Comparison of ENCODE assay signal across 9 mouse cellular contexts in genomic region chr9:74862783-74863654, GRCm38 (mm10). TPM values are rescaled to one million over a fixed set of nuclear protein-coding genes. Genes with fewer than 3 reads are reported as not detected.
DNase-seq lines count a peak whose midpoint lies in the region; ATAC-seq and TF ChIP-seq lines count a peak whose summit lies in the region.
"Had no signal": no experiment of that assay in that cellular context is flagged by ENCODE, and none has a peak within 500 bp of the region (broad histone marks: within the 10 kb centered on the region; RNA-seq: fewer than 3 reads in every experiment).

No protein-coding gene starts in this region.

- TF ChIP-seq POLR2A in brain, embryonic 14.5 days (IDR thresholded peaks at IDR 0.05; ENCODE audit: borderline replicate concordance, extremely low read depth, insufficient read depth, insufficient read length, poor library complexity, severe bottlenecking) = no peak

- no peak for DNase-seq in heart, adult 9 months (ENCODE audit: low spot score in 2 of 2)
- DNase-seq in brain, embryonic 14.5 days (ENCODE audit: low read depth) = peak; percentile 34
- no peak for DNase-seq in right cerebral cortex, postnatal 4 days
- no peak for DNase-seq in thymus, postnatal 0 days (ENCODE audit: low spot score)
- DNase-seq in natural killer cell, adult 2 months (ENCODE audit: low spot score in 2 of 2) = no peak
- DNase-seq: gastrocnemius, postnatal 25 days had no signal

- peak overlapping the region; percentile 98 for H3K4me2 ChIP-seq in heart, embryonic 14.5 days (ENCODE audit: low read length)
- H3K4me2 ChIP-seq in hindbrain, embryonic 15.5 days = peak overlapping the region; percentile 87
- H3K4me2 ChIP-seq in midbrain, embryonic 13.5 days (replicated peaks) = peak overlapping the region; percentile 89

- no peak for ATAC-seq in heart, embryonic 14.5 days (ENCODE audit: insufficient number of reproducible peaks, insufficient read depth, low FRiP score, low read depth)
- ATAC-seq in hindbrain, embryonic 15.5 days (ENCODE audit: low FRiP score, low read depth) = no peak
- peak; percentile 18; the same call in 1 of the 2 replicates for ATAC-seq in midbrain, embryonic 13.5 days

- H3K4me3 ChIP-seq in heart, embryonic 14.5 days (ENCODE audit: control insufficient read depth in 1 of 2, insufficient read depth in 1 of 2, low read depth in 1 of 2, low read length in 2 of 2) = peak overlapping the region in 1 of 2 experiments; percentile 50; a peak in 3 of 4 replicates
- peak overlapping the region; percentile 38 for H3K4me3 ChIP-seq in hindbrain, embryonic 15.5 days
- peak overlapping the region; percentile 62 for H3K4me3 ChIP-seq in midbrain, embryonic 13.5 days (replicated peaks)

- peaks cover 100% of the 10 kb centered on the region for H3K27me3 ChIP-seq in heart, embryonic 14.5 days (ENCODE audit: control insufficient read depth, insufficient read depth, low read length)
- H3K27me3 ChIP-seq in hindbrain, embryonic 15.5 days = peaks cover 80% of the 10 kb centered on the region
- peaks cover 95% of the 10 kb centered on the region for H3K27me3 ChIP-seq in midbrain, embryonic 13.5 days

- no peak for TF ChIP-seq CTCF in brain, embryonic 14.5 days (IDR thresholded peaks at IDR 0.05; ENCODE audit: borderline replicate concordance, extremely low read depth, insufficient read depth, insufficient read length)

- H3K4me1 ChIP-seq in heart, embryonic 14.5 days (ENCODE audit: control insufficient read depth in 2 of 2, insufficient read depth in 2 of 2, low read length in 2 of 2) = peaks cover 7 to 24% of the 10 kb centered on the region in 2 experiments; a peak in 3 of 4 replicates
- peaks cover 50% of the 10 kb centered on the region for H3K4me1 ChIP-seq in hindbrain, embryonic 15.5 days (replicated peaks)
- H3K4me1 ChIP-seq in midbrain, embryonic 13.5 days (replicated peaks) = peaks cover 63% of the 10 kb centered on the region

- no peak overlapping the region for H3K27ac ChIP-seq in heart, embryonic 14.5 days (replicated peaks in 1 of 2; ENCODE audit: control insufficient read depth in 1 of 2, insufficient read depth in 1 of 2, low read depth in 2 of 2, low read length in 2 of 2)
- H3K27ac ChIP-seq in hindbrain, embryonic 15.5 days (replicated peaks) = peak overlapping the region; percentile 39
- H3K27ac ChIP-seq in midbrain, embryonic 13.5 days = peak overlapping the region; percentile 90

- no peak overlapping the region for H3K9ac ChIP-seq in heart, embryonic 14.5 days (ENCODE audit: low read length)
- H3K9ac ChIP-seq in hindbrain, embryonic 15.5 days = peak overlapping the region; percentile 52
- H3K9ac ChIP-seq in midbrain, embryonic 13.5 days (replicated peaks) = peak overlapping the region; percentile 84

- WGBS in heart, embryonic 14.5 days = 2% methylated on average over 56 of the region's 56 CpGs
- 1% methylated on average over 56 of the region's 56 CpGs for WGBS in hindbrain, embryonic 15.5 days
- WGBS in midbrain, embryonic 13.5 days = under 1% methylated on average over 56 of the region's 56 CpGs

- no peaks in the 10 kb centered on the region for H3K36me3 ChIP-seq in heart, embryonic 14.5 days (ENCODE audit: control insufficient read depth, insufficient read depth, low read length)
- no peaks in the 10 kb centered on the region for H3K36me3 ChIP-seq in hindbrain, embryonic 15.5 days
- no peaks in the 10 kb centered on the region for H3K36me3 ChIP-seq in midbrain, embryonic 13.5 days

- no peaks in the 10 kb centered on the region for H3K9me3 ChIP-seq in heart, embryonic 14.5 days (ENCODE audit: control insufficient read depth, low read length)
- no peaks in the 10 kb centered on the region for H3K9me3 ChIP-seq in hindbrain, embryonic 15.5 days
- no peaks in the 10 kb centered on the region for H3K9me3 ChIP-seq in midbrain, embryonic 13.5 days

RNA-seq across cellular contexts. Expression of gene Onecut1, which starts 1.3 kb away (rescaled TPM):
- polyA plus RNA-seq in heart, embryonic 14.5 days (2014; fragmentation: Nextera tagmentation; extraction: Ambion mirVana) = not detected in 2 replicates
- polyA plus RNA-seq in brain, embryonic 14.5 days (2012; rRNA removed) = 2.2 and 5.8 TPM in 2 replicates
- 4.2 and 6.2 TPM in 2 replicates for polyA plus RNA-seq in hindbrain, embryonic 15.5 days (2015; fragmentation: Nextera tagmentation; extraction: Ambion mirVana)
- 10.4 and 10.7 TPM in 2 replicates for polyA plus RNA-seq in midbrain, embryonic 13.5 days (2015; fragmentation: Nextera tagmentation; extraction: Ambion mirVana)
- not detected in 2 replicates for polyA plus RNA-seq in thymus, postnatal 0 days (2015; fragmentation: Nextera tagmentation; extraction: Ambion mirVana)

Comparison
In these comparisons a context has a peak if more than half of its experiments do, and no peak if none do; other contexts are left out.
1. H3K27ac ChIP-seq: peak in hindbrain, embryonic 15.5 days (single experiment) and midbrain, embryonic 13.5 days (single experiment); none in heart, embryonic 14.5 days (0 of 2).
2. Peak in every context shown above with its lines, with median percentiles within 50 percentile points of each other: H3K4me2 ChIP-seq.